Mouse (Mus musculus) embryonic facial prominence, embryonic 12.5 days (tissue): ENCODE measurements at regions not wholly inside any gene's neighbourhood (a gene's known extent, or its start where the extent isn't known, plus 50 kb on each side); places are given as distances from the start of the nearest gene placed in this dataset.

ENCODE experiments used
- ATAC-seq: fragments of 200-750 bp; cut with Nextera tagmentation; 2 replicates; pipeline ENCODE4 v1.8.0; 2017; ENCODE audit not compliant: insufficient number of reproducible peaks, insufficient read depth, low FRiP score, low TSS enrichment
- H3K27ac ChIP-seq: fragments of 300-500 bp; sonication (generic); 2 replicates; pipeline ENCODE4 v1.5.1; 2016; ENCODE audit warnings: mild to moderate bottlenecking
- H3K27me3 ChIP-seq: fragments of 300-500 bp; sonication (generic); 2 replicates; pipeline ENCODE4 v1.6.1; 2016; ENCODE audit warnings: mild to moderate bottlenecking, moderate library complexity
- H3K36me3 ChIP-seq: fragments of 300-500 bp; sonication (generic); 2 replicates; pipeline ENCODE4 v1.6.1; 2016; ENCODE audit warnings: mild to moderate bottlenecking
- H3K4me1 ChIP-seq: fragments of 300-500 bp; sonication (generic); 2 replicates; pipeline ENCODE4 v1.6.1; 2016
- H3K4me2 ChIP-seq: fragments of 300-500 bp; sonication (generic); replicated peaks from 2 replicates; pipeline ENCODE4 v1.6.1; 2016; ENCODE audit warnings: mild to moderate bottlenecking, moderate library complexity
- H3K4me3 ChIP-seq: fragments of 300-500 bp; sonication (generic); 2 replicates; pipeline ENCODE4 v1.5.1; 2016; ENCODE audit warnings: mild to moderate bottlenecking
- H3K9ac ChIP-seq: fragments of 300-500 bp; sonication (generic); 2 replicates; pipeline ENCODE4 v1.6.1; 2016; ENCODE audit warnings: mild to moderate bottlenecking, moderate library complexity
- H3K9me3 ChIP-seq: fragments of 300-500 bp; sonication (generic); 2 replicates; pipeline ENCODE4 v1.6.1; 2016; ENCODE audit warnings: mild to moderate bottlenecking, moderate library complexity
- WGBS: fragments of 180-500 bp; shearing (Covaris S2); methylation state at CpG from one replicate; pipeline ENCODE4 v1.1.7; 2016; 5-methylcytosine and 5-hydroxymethylcytosine counted together

- ATAC-seq: no peak
- Histone ChIP-seq H3K27ac (no peak overlapping the region), H3K27me3 (peaks cover 31% of the 10 kb centered on the region), H3K9me3 (no peaks in the 10 kb centered on the region), H3K9ac (no peak overlapping the region), H3K4me3 (no peak overlapping the region), H3K4me1 (peaks cover 12% of the 10 kb centered on the region), H3K36me3 (no peaks in the 10 kb centered on the region), H3K4me2 (no peak overlapping the region)
- WGBS: 71% methylated on average over 6 of the region's 6 CpGs
These were observed 97.0 kb downstream of the Fam168b start for GRCm38 (mm10) chr1:34745881-34746280.

DNA sequence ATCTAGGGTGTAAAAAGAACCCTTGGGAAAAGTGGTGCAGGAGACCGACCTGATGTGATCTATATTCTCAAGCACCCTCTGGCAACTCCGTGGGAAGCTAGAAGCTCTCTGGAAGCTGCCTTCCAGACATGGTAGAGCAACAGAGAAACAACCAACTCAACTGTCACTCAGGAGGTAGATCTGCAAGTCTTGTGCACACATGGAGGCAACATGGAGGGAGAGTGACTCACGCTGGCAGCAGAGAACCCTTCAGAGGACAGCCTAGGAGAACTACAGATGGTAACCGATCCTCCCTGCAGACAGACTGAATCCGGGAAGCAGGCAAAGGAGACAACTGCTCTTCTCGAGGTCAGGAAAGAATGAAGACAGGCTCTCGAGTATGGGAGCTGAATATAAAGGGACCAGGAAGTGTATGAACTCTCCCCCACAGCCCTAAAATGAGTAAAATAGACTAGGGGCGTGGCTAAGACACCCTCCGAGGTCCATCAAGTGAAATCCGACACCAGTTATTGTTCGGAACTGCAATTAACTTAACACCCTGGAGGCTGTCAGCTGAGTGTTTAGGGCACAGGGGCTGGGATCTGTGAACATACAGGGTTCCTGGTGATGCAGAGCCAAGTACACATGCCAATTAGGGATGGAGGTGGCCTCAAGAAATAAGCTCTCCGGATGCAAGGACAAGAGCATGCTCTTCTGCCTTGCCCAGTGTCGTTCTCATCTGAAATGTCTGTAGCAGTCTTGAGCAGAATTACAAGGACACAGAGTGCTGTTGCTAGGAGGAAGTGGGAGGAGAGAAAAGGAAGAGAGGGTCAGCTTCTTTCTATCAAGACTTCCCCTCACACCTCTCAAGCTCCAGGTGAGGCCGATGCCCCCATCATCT lies 93.5 kb downstream of the Fam168b start:
- H3K9ac ChIP-seq: no peak overlapping the region
- peaks cover 60% of the 10 kb centered on the region for H3K27me3 ChIP-seq
- peak overlapping the region; percentile 99 for H3K4me2 ChIP-seq
- no peak overlapping the region for H3K27ac ChIP-seq
- H3K36me3 ChIP-seq: no peaks in the 10 kb centered on the region
- H3K4me1 ChIP-seq: peaks cover 16% of the 10 kb centered on the region
- no peaks in the 10 kb centered on the region for H3K9me3 ChIP-seq
- 0 out of 2 replicates have a peak, but pooled peaks have one; percentile 38 for ATAC-seq
- H3K4me3 ChIP-seq: peak overlapping the region; percentile 72; the same call in 1 of the 2 replicates
- 11% methylated on average over 14 of the region's 14 CpGs for WGBS

GRCm38 (mm10) chr1:34750061-34751054 lies 92.5 kb downstream of the Fam168b start:
- Histone ChIP-seq H3K27me3 (peaks cover 59% of the 10 kb centered on the region), H3K4me3 (peak overlapping the region; percentile 72)

DNA sequence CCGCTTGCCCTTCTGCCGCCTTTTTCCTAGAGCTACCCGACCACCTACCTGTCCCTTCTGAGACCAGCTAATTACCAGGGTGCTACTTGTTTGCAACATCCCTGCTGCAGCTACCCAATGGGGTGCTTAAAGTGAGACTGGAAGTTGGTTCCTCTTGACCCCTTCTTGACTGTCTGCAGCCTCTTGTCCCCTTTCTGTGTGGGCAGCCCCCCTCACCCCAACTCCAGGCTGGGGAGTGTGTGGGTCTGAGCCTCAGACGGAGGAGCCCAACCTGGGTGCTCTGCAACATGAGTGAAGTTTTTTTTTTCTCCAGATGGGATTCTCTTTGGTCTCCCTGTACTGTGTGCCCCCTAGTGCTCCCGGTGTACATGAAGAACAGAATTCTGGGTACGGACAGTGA lies 91.7 kb downstream of the Fam168b start:
- Histone ChIP-seq H3K27me3 (peaks cover 60% of the 10 kb centered on the region), H3K9me3 (no peaks in the 10 kb centered on the region), H3K36me3 (no peaks in the 10 kb centered on the region), H3K4me1 (peaks cover 16% of the 10 kb centered on the region), H3K4me2 (peak overlapping the region; percentile 99), H3K4me3 (peak overlapping the region; percentile 72), H3K27ac (no peak overlapping the region), H3K9ac (peak overlapping the region; percentile 69; the same call in 1 of the 2 replicates)
- WGBS: under 1% methylated on average over 6 of the region's 6 CpGs
- ATAC-seq: 0 out of 2 replicates have a peak, but pooled peaks have one; percentile 2

More at GRCm38 (mm10) chr1:34750061-34751054, 92.5 kb downstream of the Fam168b start:
- no peaks in the 10 kb centered on the region for H3K36me3 ChIP-seq
- ATAC-seq: peak; percentile 67
- H3K27ac ChIP-seq: no peak overlapping the region
- peaks cover 16% of the 10 kb centered on the region for H3K4me1 ChIP-seq
- 1% methylated on average over 77 of the region's 108 CpGs for WGBS
- H3K9me3 ChIP-seq: no peaks in the 10 kb centered on the region
- H3K4me2 ChIP-seq: peak overlapping the region; percentile 99
- peak overlapping the region; percentile 69 for H3K9ac ChIP-seq

DNA sequence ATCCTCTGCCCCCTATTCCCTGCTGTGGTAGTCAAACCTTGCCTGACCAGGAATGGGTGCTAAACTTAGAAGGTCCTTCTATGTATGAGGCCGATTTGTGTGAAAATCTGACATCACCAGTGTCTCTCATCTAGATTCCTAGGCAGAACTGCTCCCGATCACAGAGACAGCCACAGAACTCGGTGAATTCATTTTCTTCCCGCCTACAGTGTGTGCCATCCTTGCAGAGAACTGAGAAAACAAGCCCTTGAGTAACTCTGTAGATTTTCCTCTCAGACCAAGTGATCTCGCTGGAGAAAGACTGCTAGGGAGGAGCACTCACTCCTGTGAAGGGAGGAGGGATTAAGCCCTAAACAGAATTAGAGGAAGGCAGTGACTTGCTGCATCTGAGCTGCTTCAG lies 89.3 kb downstream of the Fam168b start:
- Histone ChIP-seq H3K4me3 (no peak overlapping the region), H3K27me3 (peaks cover 55% of the 10 kb centered on the region), H3K9ac (no peak overlapping the region), H3K4me1 (peaks cover 16% of the 10 kb centered on the region), H3K4me2 (no peak overlapping the region), H3K9me3 (no peaks in the 10 kb centered on the region), H3K36me3 (no peaks in the 10 kb centered on the region), H3K27ac (no peak overlapping the region)
- WGBS: 47% methylated on average over 5 of the region's 5 CpGs
- no peak for ATAC-seq

GRCm38 (mm10) chr1:34760547-34760946 lies 82.3 kb downstream of the Fam168b start:
- H3K4me2 ChIP-seq: no peak overlapping the region
- no peak overlapping the region for H3K27ac ChIP-seq
- no peaks in the 10 kb centered on the region for H3K36me3 ChIP-seq
- H3K4me3 ChIP-seq: no peak overlapping the region
- no peak overlapping the region for H3K9ac ChIP-seq
- 51% methylated on average over 4 of the region's 4 CpGs for WGBS
- H3K27me3 ChIP-seq: no peaks in the 10 kb centered on the region
- H3K9me3 ChIP-seq: no peaks in the 10 kb centered on the region
- ATAC-seq: no peak
- H3K4me1 ChIP-seq: no peaks in the 10 kb centered on the region

DNA sequence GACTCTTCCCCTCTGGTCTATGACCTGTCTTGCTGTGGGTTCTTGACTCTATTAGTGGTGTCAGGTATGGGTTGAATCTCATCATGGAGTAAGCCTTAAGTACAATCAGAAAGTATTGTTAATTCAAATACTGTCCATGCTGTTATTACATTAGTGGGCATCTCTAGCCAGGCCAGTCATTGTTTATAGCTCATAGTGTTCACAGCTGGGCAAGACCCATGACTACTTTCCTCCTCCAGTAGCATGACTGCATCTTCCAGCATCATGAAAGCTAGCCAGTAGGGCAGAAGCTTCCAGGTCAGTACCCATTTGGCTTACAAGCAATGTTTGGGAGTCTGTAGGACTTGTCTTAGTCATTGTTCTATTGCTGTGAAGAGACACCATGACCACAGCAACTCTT lies 81.4 kb downstream of the Fam168b start:
- no peak overlapping the region for H3K4me3 ChIP-seq
- ATAC-seq: no peak

GRCm38 (mm10) chr1:34761870-34762269 lies 81.0 kb downstream of the Fam168b start:
- H3K9me3 ChIP-seq: no peaks in the 10 kb centered on the region
- ATAC-seq: no peak
- H3K4me3 ChIP-seq: no peak overlapping the region
- H3K27me3 ChIP-seq: no peaks in the 10 kb centered on the region
- no peaks in the 10 kb centered on the region for H3K36me3 ChIP-seq
- no peak overlapping the region for H3K9ac ChIP-seq
- H3K4me1 ChIP-seq: no peaks in the 10 kb centered on the region
- WGBS: 88% methylated on average over 5 of the region's 5 CpGs
- H3K4me2 ChIP-seq: no peak overlapping the region
- no peak overlapping the region for H3K27ac ChIP-seq

More for the DNA sequence above, 81.4 kb downstream of the Fam168b start:
- Histone ChIP-seq H3K4me1 (no peaks in the 10 kb centered on the region), H3K9ac (no peak overlapping the region), H3K27me3 (no peaks in the 10 kb centered on the region), H3K4me2 (no peak overlapping the region), H3K27ac (no peak overlapping the region), H3K9me3 (no peaks in the 10 kb centered on the region), H3K36me3 (no peaks in the 10 kb centered on the region)
